Mouse (Mus musculus) embryonic facial prominence, embryonic 13.5 days (tissue): ENCODE measurements around the gene Ddit4l. TPM values are rescaled to one million over a fixed set of nuclear protein-coding genes. Genes with fewer than 3 reads are reported as not detected.
A peak's percentile ranks its signal among the peaks of the same experiment; 100 is the strongest.
"Not testable (repeated sequence)": the region's sequence is repeated elsewhere in the genome, so short reads cannot be mapped to it uniquely, and the experiment has no call there.

Source experiments
- ATAC-seq: fragments of 200-750 bp; cut with Nextera tagmentation; 2 replicates; pipeline ENCODE4 v1.8.0; 2017; ENCODE audit warnings: low read depth; ENCODE audit not compliant: insufficient number of reproducible peaks, insufficient read depth, low FRiP score, low TSS enrichment
- H3K27ac ChIP-seq: fragments of 300-500 bp; sonication (generic); 2 replicates; pipeline ENCODE4 v1.5.1; 2015; ENCODE audit warnings: moderate library complexity, mild to moderate bottlenecking, inconsistent platforms
- H3K27me3 ChIP-seq: fragments of 300-500 bp; sonication (generic); 2 replicates; pipeline ENCODE4 v1.6.1; 2015; ENCODE audit warnings: mild to moderate bottlenecking, inconsistent platforms
- H3K36me3 ChIP-seq: fragments of 300-500 bp; sonication (generic); 2 replicates; pipeline ENCODE4 v1.6.1; 2015; ENCODE audit warnings: mild to moderate bottlenecking, inconsistent platforms
- H3K4me1 ChIP-seq: fragments of 300-500 bp; sonication (generic); 2 replicates; pipeline ENCODE4 v1.6.1; 2015; ENCODE audit warnings: inconsistent platforms
- H3K4me2 ChIP-seq: fragments of 300-500 bp; sonication (generic); 2 replicates; pipeline ENCODE4 v1.6.1; 2015; ENCODE audit warnings: moderate library complexity, mild to moderate bottlenecking, inconsistent platforms
- H3K4me3 ChIP-seq: fragments of 300-500 bp; sonication (generic); 2 replicates; pipeline ENCODE4 v1.5.1; 2015; ENCODE audit warnings: mild to moderate bottlenecking, inconsistent platforms
- H3K9ac ChIP-seq: fragments of 300-500 bp; sonication (generic); 2 replicates; pipeline ENCODE4 v1.6.1; 2015; ENCODE audit warnings: mild to moderate bottlenecking, inconsistent platforms
- H3K9me3 ChIP-seq: fragments of 300-500 bp; sonication (generic); 2 replicates; pipeline ENCODE4 v1.6.1; 2016; ENCODE audit warnings: inconsistent platforms
- WGBS: fragments of 180-500 bp; shearing (Covaris S2); methylation state at CpG from one replicate; pipeline ENCODE4 v1.1.7; 2015; ENCODE audit warnings: mixed read lengths; 5-methylcytosine and 5-hydroxymethylcytosine counted together
- polyA plus RNA-seq: library from polyadenylated mRNA; unstranded; fragments of >200 nt; fragmentation: Nextera tagmentation; extraction: Ambion mirVana; gene quantifications from 2 replicates; pipeline ENCODE4 v1.2.1, GENCODE M21; 2015

Gene Ddit4l
- 66.0 and 75.0 TPM in 2 replicates for polyA plus RNA-seq

GRCm38 (mm10) chr3:137621312-137621711 lies at the start of gene Ddit4l:
TSS of gene Ddit4l (plus strand) at chr3:137621612.
- 96% methylated on average over 3 of the region's 3 CpGs for WGBS
- H3K4me2 ChIP-seq, result 0 out of 2 replicates have a peak within 1 kb of the TSS, but pooled peaks have one; percentile 83
- H3K27ac ChIP-seq, ATAC-seq, H3K4me3 ChIP-seq, H3K36me3 ChIP-seq, H3K9me3 ChIP-seq, H3K9ac ChIP-seq: not testable (repeated sequence)
- H3K27me3 ChIP-seq, result peaks cover 12% of the 10 kb centered on the region
- peaks cover 11% of the 10 kb centered on the region for H3K4me1 ChIP-seq

- Histone ChIP-seq H3K27ac (no peak overlapping the region), H3K4me1 (no peaks in the 10 kb centered on the region), H3K9me3 (no peaks in the 10 kb centered on the region), H3K36me3 (no peaks in the 10 kb centered on the region), H3K9ac (no peak overlapping the region), H3K4me3 (no peak overlapping the region), H3K27me3 (no peaks in the 10 kb centered on the region), H3K4me2 (no peak overlapping the region)
- WGBS, result 69% methylated on average over 4 of the region's 4 CpGs
- ATAC-seq, result no peak
These were observed 45.3 kb upstream of the Ddit4l start for GRCm38 (mm10) chr3:137576146-137576545.

GRCm38 (mm10) chr3:137586376-137586969 lies 34.9 kb upstream of the Ddit4l start:
- H3K9me3 ChIP-seq, result no peaks in the 10 kb centered on the region
- no peak overlapping the region for H3K9ac ChIP-seq
- no peaks in the 10 kb centered on the region for H3K36me3 ChIP-seq
- H3K27me3 ChIP-seq, result no peaks in the 10 kb centered on the region
- no peak for ATAC-seq
- no peak overlapping the region for H3K4me2 ChIP-seq
- whole genome bisulfite sequencing, result 88% methylated on average over 5 of the region's 5 CpGs
- H3K4me3 ChIP-seq, result no peak overlapping the region
- H3K4me1 ChIP-seq, result no peaks in the 10 kb centered on the region
- no peak overlapping the region for H3K27ac ChIP-seq

- Histone ChIP-seq H3K36me3 (no peaks in the 10 kb centered on the region), H3K27me3 (no peaks in the 10 kb centered on the region), H3K27ac (no peak overlapping the region), H3K4me2 (no peak overlapping the region), H3K4me3 (no peak overlapping the region), H3K9ac (no peak overlapping the region), H3K9me3 (no peaks in the 10 kb centered on the region), H3K4me1 (no peaks in the 10 kb centered on the region)
- 68% methylated on average over 4 of the region's 4 CpGs for WGBS
- ATAC-seq, result no peak
These were observed 31.6 kb upstream of the Ddit4l start for GRCm38 (mm10) chr3:137589811-137590210.

GRCm38 (mm10) chr3:137594332-137594905 lies 27.0 kb upstream of the Ddit4l start:
- H3K27me3 ChIP-seq, result no peaks in the 10 kb centered on the region
- ATAC-seq, result no peak
- no peak overlapping the region for H3K4me3 ChIP-seq
- no peaks in the 10 kb centered on the region for H3K9me3 ChIP-seq
- H3K4me2 ChIP-seq, result no peak overlapping the region
- no peaks in the 10 kb centered on the region for H3K36me3 ChIP-seq
- H3K4me1 ChIP-seq, result no peaks in the 10 kb centered on the region
- H3K9ac ChIP-seq, result no peak overlapping the region
- H3K27ac ChIP-seq, result no peak overlapping the region
- WGBS, result 65% methylated on average over 4 of the region's 4 CpGs

- Histone ChIP-seq H3K27me3 (no peaks in the 10 kb centered on the region), H3K36me3 (no peaks in the 10 kb centered on the region), H3K9ac (no peak overlapping the region), H3K4me1 (no peaks in the 10 kb centered on the region), H3K4me3 (no peak overlapping the region), H3K9me3 (no peaks in the 10 kb centered on the region), H3K27ac (no peak overlapping the region; the same call in 1 of the 2 replicates), H3K4me2 (no peak overlapping the region)
- WGBS, result 76% methylated on average over 1 of the region's 1 CpGs
- ATAC-seq, result no peak
These were observed 12.4 kb upstream of the Ddit4l start for GRCm38 (mm10) chr3:137608918-137609435.

GRCm38 (mm10) chr3:137610457-137611109 lies 10.8 kb upstream of the Ddit4l start:
- no peak overlapping the region for H3K27ac ChIP-seq
- no peak overlapping the region for H3K4me3 ChIP-seq
- ATAC-seq, result no peak
- H3K4me2 ChIP-seq, result no peak overlapping the region
- H3K9me3 ChIP-seq, result no peaks in the 10 kb centered on the region
- no peaks in the 10 kb centered on the region for H3K4me1 ChIP-seq
- no peak overlapping the region for H3K9ac ChIP-seq
- 87% methylated on average over 6 of the region's 6 CpGs for WGBS
- no peaks in the 10 kb centered on the region for H3K27me3 ChIP-seq
- no peaks in the 10 kb centered on the region for H3K36me3 ChIP-seq

- Histone ChIP-seq H3K27me3 (no peaks in the 10 kb centered on the region), H3K9ac (no peak overlapping the region), H3K9me3 (no peaks in the 10 kb centered on the region), H3K4me1 (no peaks in the 10 kb centered on the region), H3K27ac (no peak overlapping the region), H3K36me3 (no peaks in the 10 kb centered on the region), H3K4me2 (no peak overlapping the region), H3K4me3 (no peak overlapping the region)
- ATAC-seq, result no peak
- WGBS, result 64% methylated on average over 4 of the region's 4 CpGs
These were observed 10.1 kb upstream of the Ddit4l start for GRCm38 (mm10) chr3:137611110-137611857.

GRCm38 (mm10) chr3:137611981-137612380 lies 9.4 kb upstream of the Ddit4l start:
- Histone ChIP-seq H3K4me2 (no peak overlapping the region), H3K4me3 (no peak overlapping the region), H3K36me3 (no peaks in the 10 kb centered on the region), H3K27ac (no peak overlapping the region), H3K9me3 (no peaks in the 10 kb centered on the region), H3K9ac (no peak overlapping the region), H3K4me1 (no peaks in the 10 kb centered on the region), H3K27me3 (no peaks in the 10 kb centered on the region)
- no peak for ATAC-seq
- 79% methylated on average over 2 of the region's 2 CpGs for WGBS

- H3K36me3 ChIP-seq, result no peaks in the 10 kb centered on the region
- H3K27ac ChIP-seq, result no peak overlapping the region
- WGBS, result 76% methylated on average over 5 of the region's 5 CpGs
- H3K4me1 ChIP-seq, result peaks cover 11% of the 10 kb centered on the region
- no peak overlapping the region for H3K4me2 ChIP-seq
- ATAC-seq, result no peak
- no peak overlapping the region for H3K9ac ChIP-seq
- H3K4me3 ChIP-seq, result no peak overlapping the region
- H3K9me3 ChIP-seq, result no peaks in the 10 kb centered on the region
- H3K27me3 ChIP-seq, result peaks cover 12% of the 10 kb centered on the region
These were observed 872 bp upstream of the Ddit4l start for GRCm38 (mm10) chr3:137620540-137620939.

- H3K9ac ChIP-seq, result no peak overlapping the region
- WGBS, result 47% methylated on average over 6 of the region's 6 CpGs
- peaks cover 4% of the 10 kb centered on the region; the same call in 1 of the 2 replicates for H3K9me3 ChIP-seq
- H3K27me3 ChIP-seq, result peaks cover 12% of the 10 kb centered on the region
- H3K36me3 ChIP-seq, result peaks cover 15% of the 10 kb centered on the region
- peaks cover 11% of the 10 kb centered on the region for H3K4me1 ChIP-seq
- H3K4me3 ChIP-seq, result no peak overlapping the region
- no peak overlapping the region for H3K27ac ChIP-seq
- no peak overlapping the region for H3K4me2 ChIP-seq
- no peak for ATAC-seq
These were observed 679 bp downstream of the Ddit4l start for GRCm38 (mm10) chr3:137622091-137622490.
